Mouse (Mus musculus) urinary bladder, postnatal 4 days (tissue): ENCODE data around the gene Clstn3.
"Not testable (repeated sequence)": the region's sequence is repeated elsewhere in the genome, so short reads cannot be mapped to it uniquely, and the experiment has no call there.

Source experiments
- DNase-seq, 2 experiments: peaks; one replicate each; pipeline ENCODE4 v3.0.0; 2021 to 2022; ENCODE audit warnings: low spot score in 2 of 2

Gene Clstn3

DNA sequence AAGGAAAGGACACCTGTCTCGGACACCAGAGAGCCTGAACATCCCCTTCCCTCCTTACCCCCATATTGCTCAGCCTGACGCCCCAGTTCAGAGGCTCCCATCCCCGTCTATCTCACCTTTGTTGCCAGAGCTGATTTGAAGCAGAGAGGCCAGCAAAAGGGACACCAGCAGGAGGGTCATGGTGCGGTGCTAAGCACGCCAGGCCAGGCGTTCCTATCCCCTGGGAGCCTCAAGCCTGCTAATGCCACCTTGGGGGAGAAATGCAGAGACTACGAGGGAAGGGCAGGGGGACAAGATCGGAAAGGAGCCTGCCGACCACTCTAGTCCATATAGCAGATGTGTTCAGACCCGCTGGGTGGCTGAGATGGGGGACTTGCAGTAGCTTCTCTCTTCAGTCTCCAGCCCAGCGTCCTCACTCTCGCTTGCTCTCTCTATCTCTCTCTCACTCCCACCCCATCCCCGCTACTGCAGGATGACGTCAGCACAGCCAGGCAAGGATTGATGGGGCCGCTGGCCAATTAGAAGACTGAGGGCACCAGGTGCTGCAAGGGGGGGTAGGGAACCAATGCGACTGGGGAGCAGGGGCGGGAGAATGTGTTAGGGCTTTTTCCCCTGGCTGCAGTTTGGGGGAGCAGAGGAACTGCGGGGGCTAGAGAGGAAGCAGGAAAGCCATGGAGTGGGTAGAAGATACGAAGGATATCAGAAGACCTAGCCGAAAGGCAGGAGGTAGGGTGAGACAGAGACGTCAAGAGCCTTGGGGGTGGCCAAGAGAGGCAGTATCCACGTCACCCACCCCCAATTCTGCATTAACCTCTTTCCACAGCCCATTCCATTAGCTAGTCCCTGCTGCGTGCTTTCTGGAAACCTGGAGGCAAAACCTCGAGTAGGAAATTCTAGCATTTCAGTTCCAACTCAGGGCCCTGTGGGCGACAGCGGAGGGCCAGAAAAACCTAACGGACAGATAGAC lies at the start of gene Clstn3:
Gene Clstn3 (minus strand): TSS at position 490 of the 967 bp plus-strand sequence.
- peak; percentile 53 to 76 for DNase-seq

DNA sequence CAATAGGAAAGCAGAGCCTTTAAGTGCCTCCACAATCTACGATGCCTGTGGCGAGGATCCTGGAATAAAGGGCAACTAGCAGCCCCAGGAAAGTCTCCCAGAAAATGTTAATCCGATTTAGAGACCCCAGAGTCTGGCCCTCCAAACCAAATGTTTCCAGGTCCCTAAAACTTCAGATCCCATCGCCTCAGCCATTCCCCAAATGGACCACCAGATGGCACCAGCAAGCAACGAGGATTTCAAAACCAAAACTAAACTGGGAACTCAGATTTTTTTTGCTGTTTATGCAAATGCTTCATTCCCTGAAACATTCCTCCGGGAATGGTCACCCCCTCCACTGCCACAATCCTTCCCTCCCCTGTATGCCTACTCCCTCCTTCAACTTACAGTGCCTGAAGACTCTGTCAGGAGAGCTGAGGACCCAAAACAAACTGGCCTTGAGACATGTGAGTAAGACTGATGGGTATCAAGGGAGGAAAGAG lies 47.8 kb upstream of the Clstn3 start, which contains the start of gene C1ra:
Gene C1ra (plus strand): TSS at position 51 of the 482 bp plus-strand sequence.
- DNase-seq, result peak; percentile 45 to 67

DNA sequence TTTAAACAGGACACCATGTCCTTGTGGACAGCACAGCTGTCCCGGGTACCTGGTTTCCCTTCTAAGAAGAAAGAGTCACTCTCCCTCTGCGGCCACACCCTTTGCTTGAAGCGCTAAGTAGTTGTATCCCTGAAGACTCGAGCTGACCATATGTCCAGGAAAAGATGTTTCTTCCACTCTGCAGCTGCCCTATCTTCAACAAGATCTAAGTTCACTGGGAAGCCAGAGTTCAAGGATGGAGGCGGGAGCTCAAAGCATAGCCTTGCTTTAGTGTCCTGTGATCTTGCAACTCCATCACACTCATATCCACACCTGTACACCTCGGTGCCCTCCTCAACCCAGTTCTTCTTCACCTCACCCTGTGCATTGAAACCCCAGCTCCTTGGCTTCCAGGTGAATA lies 47.3 kb upstream of the Clstn3 start:
- DNase-seq, result no peak

DNA sequence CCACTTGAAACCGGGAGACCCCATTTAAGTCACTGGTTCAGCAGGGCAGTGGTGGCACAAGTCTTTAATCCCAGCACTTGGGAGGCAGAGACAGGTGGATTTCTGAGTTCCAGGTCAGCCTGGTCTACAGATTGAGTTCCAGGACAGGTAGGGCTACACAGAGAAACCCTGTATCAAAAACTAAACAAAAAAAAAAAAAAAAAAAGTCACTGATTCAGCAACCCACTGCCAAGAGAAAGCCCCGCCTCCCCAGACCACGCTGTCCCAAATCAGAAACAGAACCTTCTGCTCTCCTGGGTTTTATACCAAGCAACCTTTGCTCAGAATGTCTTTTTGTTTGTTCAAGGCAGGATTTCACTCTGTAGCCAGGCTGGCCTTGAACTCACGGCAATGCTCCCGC lies 44.6 kb upstream of the Clstn3 start:
- DNase-seq, result not testable (repeated sequence)

DNA sequence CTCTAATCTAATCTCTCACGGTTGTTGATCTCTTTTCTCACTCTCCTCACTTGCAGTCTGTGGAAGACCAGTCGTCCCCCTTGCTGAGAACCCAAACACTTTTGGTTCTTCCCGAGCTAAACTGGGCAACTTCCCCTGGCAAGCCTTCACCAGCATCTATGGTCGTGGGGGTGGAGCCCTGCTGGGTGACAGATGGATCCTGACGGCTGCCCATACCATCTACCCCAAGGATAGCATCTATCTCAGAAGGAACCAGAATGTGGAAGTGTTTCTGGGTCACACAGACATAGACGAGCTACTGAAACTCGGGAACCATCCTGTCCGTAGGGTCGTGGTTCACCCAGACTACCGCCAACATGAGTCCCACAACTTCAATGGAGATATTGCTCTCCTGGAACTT lies 43.7 kb upstream of the Clstn3 start:
- no peak for DNase-seq

DNA sequence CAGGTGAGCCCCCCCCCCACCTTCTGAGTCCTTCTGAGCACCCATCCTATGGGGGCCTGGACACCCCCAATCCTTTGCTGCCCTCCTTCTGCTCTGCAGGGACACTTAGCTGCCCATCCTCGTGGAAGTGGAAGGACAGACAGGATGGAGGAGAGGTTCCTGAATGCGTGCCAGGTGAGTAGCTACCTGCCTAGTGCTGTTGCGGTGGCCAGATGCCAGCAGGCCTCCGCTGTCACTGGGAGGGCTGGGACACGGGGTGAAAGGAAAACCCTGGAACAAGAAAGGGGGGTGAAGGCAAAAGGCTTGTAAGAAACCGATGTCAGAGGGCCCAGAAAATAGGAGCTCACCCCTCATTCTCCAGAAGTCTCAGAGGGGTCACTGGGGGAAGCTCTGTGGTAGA lies 42.4 kb upstream of the Clstn3 start:
- no peak for DNase-seq

DNA sequence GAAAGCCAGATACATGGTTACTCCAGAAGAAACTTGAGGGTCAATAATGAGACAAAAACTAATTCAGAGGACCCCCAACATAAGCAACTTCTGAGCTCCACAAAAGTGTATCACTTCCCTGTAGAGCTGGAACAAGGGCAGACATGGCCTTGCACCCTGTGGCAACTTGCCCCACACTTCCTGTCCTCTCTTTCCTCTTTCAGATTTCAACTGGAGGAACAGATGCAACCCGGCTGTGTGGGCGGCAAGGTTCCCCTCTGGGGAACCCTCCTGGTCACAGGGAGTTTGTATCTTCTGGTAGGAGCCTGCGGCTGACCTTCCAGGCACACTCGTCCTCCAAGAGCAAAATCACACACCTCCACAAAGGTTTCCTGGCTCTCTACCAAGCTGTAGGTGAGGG lies 40.4 kb upstream of the Clstn3 start:
- DNase-seq, result no peak

DNA sequence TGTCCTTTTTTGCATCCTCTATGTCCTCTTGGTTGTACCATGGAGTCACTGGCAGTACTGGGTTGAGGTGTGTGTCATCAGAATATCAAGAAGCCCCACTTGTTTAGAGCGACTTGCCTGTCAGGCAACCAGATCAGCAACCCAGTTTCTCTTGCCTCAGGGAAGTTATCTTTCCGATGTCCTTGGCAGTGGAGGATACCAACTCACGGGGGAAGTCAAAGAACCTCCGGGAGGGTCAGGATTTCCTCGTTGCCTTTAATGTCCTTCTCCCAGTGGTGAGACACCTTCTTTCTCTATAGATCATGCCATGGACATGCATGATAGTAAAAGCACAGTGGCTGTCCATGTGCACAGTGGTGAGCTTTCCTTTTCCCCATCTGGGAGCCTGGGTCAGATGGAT lies 37.4 kb upstream of the Clstn3 start:
- DNase-seq, result no peak

DNA sequence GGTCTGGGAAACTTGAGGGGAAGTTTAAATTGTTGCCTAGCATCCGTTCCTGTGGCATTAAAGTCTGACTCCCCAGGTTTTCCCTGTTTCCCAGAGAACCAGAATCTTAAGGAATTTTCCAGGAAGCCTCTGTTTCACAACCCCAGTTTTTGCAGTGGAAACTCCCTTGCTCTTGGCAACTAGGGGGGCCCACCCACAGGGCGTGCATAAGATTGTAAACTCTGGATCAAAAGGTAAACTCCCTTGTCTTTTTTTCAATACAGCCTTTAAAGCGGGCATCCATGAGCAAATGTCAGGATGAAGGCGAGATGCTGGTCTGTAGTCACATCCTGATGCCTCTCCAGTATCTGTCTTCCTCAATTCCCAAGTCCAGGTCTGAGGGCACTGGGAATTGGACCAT lies 36.9 kb upstream of the Clstn3 start:
- no peak for DNase-seq

DNA sequence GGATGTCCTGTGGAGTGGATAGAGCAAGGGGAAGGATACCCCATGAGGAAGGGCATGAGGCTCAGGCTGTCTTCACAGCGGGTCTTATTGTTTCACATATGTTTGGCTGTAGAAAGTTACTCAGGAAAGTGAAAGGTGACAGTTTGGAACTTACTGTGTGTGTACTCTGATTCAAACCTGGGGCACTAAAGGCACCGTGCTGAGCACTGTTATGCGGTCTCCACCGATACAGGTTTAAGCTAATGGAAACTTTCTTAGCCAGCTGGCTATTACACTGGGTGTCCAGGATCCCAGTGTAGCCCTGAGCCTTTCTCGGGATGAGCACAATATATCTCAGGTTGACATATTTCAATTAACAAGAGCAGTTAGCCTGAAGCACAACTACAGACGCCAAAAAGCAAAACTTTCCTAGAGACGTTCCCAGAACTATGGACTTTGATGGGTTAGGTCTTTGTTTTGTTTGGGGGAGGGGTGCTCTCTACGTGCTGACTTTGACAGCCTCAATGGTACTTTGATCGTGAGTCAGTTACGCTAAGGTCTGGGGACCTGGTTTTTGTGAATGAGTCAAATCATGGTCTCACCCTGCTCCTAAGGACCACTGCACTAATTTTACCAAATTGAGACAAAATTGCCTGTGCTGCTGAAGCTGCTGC lies 35.4 kb upstream of the Clstn3 start:
- DNase-seq, result no peak

DNA sequence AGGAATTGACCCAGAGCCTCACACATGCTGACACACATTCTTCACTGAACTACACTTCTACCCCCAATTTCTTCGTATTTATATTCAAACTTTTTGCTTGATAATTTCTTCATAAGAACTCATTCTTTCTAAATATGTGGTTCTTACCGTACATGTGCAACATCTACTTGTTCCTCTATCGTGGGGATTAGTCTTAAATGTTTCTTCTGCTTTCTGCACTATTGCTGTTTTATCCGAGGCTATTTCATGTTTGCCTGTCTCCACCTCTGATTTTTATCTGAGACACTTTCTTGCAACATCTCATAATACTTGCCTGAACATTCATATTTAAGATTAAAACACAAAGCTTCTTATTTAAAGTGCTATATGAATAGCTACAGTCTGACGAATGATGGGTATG lies 31.5 kb upstream of the Clstn3 start:
- DNase-seq, result no peak

DNA sequence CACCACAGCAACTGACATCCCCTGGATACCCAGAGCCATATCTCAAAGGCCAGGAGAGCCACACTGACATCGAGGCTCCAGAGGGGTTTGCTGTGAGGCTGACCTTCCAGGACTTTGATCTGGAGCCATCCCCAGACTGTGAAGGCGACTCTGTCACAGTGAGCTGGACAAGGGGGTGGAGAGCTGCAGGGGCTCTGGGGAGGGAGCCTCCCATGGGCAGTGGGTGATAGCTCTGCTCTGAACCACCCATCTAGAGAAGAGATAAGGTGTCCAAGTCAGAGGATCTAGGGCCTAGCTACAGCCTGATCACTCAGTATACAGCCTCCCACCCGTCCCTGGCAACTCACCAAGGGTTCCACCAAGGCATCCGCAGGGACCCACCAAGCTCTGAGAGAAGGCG lies 29.3 kb upstream of the Clstn3 start:
- peak in 1 of 2 experiments; percentile 36 for DNase-seq

DNA sequence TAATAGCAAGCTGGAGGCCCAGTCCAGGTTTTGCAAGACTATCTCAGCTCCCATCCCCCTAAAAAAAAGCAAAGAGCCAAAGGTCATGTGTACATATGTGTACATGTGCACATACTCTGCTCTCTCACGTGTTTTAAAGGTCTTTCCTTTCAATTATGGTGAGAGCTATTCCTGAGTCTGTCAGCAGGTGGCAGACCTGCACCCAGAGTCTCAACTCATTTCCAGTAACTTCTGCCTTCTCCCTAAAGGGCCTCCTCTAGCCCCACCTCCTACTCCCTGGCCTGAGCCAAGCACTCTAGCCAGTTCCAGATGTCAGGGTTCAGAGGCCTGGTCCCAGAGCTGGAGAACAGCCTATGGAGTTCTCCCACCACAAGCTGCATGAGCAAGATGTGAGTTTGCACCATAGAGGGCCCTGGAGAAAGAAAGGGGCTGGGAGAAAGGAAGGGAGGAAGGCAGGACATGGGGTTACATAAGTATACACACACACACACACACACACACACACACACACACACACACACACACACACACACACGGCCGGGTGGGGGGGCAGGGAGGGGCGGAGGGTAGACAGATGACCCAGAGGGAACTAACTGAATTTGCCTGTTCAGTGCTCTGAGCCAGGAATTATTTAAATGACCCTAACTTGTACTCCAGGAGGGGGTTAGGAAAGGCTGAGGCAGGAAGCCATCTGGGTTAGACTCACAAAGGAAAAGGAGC lies 28.4 kb upstream of the Clstn3 start, which contains the start of gene C1rl:
Gene C1rl (plus strand): TSS at position 272 of the 720 bp plus-strand sequence.
- peak; percentile 81 to 82 for DNase-seq

DNA sequence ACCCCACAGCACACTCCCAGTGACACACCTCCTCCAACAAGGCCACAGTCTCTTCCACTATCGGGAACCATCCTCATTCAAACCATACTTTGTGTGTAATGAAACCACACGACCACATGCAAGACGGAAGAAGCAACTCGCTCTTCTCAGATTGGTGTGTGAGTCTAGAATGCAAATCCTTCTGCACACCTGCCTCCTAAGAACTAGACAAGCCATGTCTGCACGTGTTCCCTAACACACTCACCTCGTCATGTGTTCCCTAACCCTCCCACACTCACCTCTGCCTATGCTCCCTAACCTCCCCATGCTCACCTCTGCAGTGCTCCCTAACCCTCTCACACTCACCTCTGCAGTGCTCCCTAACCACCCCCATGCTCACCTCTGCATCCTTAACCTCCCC lies 26.8 kb upstream of the Clstn3 start:
- DNase-seq, result no peak

DNA sequence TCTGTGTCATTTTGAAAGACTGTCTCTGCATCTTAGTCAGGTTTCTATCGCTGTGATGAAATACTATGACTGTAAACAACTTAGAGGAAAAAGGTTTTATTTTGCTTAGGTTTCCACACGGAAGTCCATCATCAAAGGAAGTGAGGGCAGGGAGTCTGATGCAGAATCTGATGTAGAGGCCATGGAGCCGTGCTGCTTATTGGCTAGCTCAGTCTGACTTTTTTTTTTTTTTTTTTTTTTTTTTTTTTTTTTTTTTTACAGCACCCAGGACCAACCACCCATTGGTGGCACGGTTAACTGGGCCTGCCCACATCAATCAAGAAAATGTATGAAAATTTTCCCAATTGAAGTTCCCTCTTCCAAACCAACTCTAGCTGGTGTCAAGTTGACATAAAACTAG lies 24.4 kb upstream of the Clstn3 start:
- no peak for DNase-seq

DNA sequence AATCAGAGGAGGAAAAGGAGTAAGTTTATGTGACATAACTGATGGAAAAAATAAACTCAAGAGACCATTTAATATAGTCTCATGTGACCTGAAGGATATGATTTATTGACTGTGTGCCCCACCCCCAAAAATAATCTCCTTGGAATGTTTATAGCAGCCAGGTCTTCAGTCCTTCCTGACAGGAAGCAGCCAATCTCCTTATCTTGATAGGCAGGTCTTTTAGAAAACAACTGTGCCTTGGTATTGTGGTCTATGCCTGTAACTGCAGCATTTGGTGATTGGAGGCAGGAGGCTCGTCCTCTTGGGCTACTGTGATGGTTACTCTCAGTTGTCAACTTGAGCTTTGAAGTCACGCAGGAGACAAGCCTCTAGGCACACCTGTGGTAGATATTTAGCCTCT lies 22.9 kb upstream of the Clstn3 start:
- no peak for DNase-seq

DNA sequence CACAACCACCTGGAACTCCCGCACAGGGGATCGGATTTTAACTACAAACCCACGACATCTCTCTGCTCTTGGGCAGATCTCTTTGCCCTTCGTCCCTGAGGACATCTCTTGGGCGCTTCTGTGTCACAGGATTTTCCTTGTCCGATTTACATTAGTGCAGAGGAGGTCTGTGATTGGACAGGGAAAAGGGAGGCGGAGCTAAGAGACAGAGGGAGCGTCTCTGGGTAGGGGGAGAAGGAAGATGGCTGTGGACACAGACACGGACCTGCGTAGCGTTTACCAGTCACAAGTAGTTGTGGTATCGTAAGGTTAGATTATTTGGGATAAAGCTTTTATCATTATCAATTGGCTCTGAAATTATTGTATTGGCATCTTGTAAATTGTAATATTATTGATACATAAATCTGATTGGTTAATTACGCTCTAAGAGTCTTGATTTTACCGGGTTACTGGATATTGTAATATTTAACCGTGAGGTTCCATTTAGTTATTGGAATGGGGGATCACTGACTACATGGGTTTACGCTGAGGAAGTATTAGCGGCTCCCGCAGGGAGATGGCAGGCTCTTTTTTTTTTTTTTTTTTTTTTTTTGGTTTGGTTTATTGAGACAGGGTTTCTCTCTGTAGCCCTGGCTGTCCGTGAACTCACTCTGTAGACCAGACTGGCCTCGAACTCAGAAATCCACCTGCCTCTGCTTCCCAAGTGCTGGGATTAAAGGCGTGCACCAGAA lies 21.0 kb upstream of the Clstn3 start:
- DNase-seq, result no peak

DNA sequence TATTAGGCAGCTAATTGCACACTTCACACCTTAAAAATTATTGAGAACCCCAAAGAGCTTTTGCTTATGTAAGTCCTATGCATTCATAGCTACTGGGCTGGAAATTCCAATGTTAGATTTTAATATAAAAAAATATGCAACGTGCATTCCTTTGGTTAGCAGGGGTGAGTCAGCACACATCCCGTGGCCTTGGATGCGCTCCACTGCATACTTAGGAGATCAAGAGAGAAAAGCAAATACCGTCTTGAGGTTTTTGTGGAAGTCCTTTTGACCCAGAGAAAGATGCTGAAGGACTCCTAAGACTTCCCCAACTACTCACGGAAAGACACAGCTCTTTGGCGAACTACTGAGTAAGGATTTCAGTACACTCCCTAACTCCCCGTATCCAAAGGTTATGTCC lies 20.3 kb upstream of the Clstn3 start:
- no peak for DNase-seq

DNA sequence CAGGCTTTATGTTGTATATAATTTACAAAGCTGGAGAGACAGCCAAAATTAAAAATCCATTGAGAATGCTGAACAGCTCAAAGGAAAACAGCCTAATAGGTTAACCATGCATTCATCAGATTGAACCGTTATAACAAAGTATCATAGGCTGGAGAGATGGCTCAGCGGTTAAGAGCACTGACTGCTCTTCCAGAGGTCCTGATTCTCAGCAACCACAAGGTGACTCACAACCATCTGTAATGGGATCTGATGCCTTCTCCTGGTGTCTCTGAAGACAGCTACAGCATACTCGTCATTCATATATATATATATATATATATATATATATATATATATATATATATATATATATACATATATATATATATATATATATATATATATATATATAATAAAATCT lies 19.2 kb upstream of the Clstn3 start:
- not testable (repeated sequence) for DNase-seq

DNA sequence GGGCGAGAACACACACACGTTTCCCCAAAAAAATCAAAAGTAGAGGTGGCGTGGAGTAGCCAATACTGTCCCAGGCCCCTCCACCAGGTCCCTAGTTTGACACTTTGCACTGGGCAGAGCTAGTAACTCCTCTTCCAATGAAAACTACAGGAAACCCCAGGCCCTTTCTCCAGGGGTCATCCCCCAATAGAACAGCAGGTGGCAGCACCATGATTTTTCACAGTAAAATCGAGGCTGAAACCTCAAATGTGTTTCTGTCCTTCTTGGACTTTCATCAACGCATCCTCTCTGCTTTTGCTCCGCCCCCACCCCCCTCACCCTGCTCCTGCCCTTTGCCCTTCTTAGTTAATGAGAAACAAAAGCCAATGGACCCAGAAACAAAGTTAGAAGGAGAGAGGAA lies 17.0 kb upstream of the Clstn3 start:
- DNase-seq, result peak; percentile 42 to 73

DNA sequence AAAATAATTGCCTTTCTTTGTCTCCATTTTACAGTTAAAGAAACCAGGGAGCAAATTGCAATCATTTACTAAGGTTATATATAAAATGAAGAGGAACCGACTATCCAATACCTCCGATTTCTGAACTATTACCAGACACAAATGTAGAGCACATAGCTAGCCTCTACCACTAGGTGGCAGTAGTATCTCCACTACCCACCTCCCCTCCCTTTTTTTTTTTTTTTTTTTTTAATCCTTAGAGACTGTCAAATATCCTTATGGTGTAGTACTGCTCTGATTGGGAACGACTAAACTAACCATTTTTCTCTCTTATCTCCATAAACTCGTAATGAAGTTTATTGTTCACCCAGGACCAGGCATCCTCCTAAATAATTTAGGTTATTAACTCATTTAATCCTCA lies 15.7 kb upstream of the Clstn3 start:
- DNase-seq, result no peak

DNA sequence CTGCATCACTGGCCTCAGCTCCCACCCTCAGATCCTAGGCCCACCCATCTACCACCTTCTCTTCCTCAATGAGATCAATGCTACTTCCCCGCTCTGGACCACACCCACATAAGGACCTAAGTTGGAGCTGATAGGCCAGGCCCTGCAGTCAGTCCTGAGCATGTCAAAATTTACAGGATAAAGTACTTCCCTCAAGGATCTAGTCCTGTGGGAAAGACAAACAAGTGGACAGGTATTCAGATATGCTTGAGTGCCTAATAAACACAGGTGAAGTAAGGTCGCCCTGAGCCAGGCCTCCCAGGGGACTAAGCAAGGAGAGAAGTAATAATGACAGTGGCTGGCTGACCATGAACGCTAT lies 15.0 kb upstream of the Clstn3 start:
- no peak for DNase-seq
